Mouse (Mus musculus) midbrain, embryonic 16.5 days (tissue): ENCODE measurements around the gene Nkain2. TPM values are rescaled to one million over a fixed set of nuclear protein-coding genes. Genes with fewer than 3 reads are reported as not detected.

ENCODE experiments used
- ATAC-seq: fragments of 200-750 bp; cut with Nextera tagmentation; 2 replicates; pipeline ENCODE4 v1.8.0; 2017; ENCODE audit warnings: moderate TSS enrichment
- H3K27ac ChIP-seq: fragments of 300-500 bp; sonication (generic); 2 replicates; pipeline ENCODE4 v1.5.1; 2014; ENCODE audit warnings: mild to moderate bottlenecking, low read length, mixed read lengths
- H3K27me3 ChIP-seq: fragments of 300-500 bp; sonication (generic); 2 replicates; pipeline ENCODE4 v1.6.1; 2014; ENCODE audit warnings: low read depth, low read length, mixed read lengths; ENCODE audit not compliant: control insufficient read depth, insufficient read depth
- H3K36me3 ChIP-seq: fragments of 300-500 bp; sonication (generic); 2 replicates; pipeline ENCODE4 v1.6.1; 2014; ENCODE audit warnings: mild to moderate bottlenecking, low read length, moderate library complexity, mixed read lengths; ENCODE audit not compliant: control insufficient read depth, insufficient read depth
- H3K4me1 ChIP-seq: fragments of 300-500 bp; sonication (generic); 2 replicates; pipeline ENCODE4 v1.6.1; 2014; ENCODE audit warnings: mild to moderate bottlenecking, low read length, mixed read lengths; ENCODE audit not compliant: control insufficient read depth, insufficient read depth
- H3K4me2 ChIP-seq: fragments of 300-500 bp; sonication (generic); 2 replicates; pipeline ENCODE4 v1.6.1; 2014; ENCODE audit warnings: mild to moderate bottlenecking, low read length, mixed read lengths
- H3K4me3 ChIP-seq: fragments of 300-500 bp; sonication (generic); 2 replicates; pipeline ENCODE4 v1.5.1; 2014; ENCODE audit warnings: low read depth, mild to moderate bottlenecking, low read length, moderate library complexity, mixed read lengths
- H3K9ac ChIP-seq: fragments of 300-500 bp; sonication (generic); 2 replicates; pipeline ENCODE4 v1.6.1; 2014; ENCODE audit warnings: low read depth, low read length, mixed read lengths
- H3K9me3 ChIP-seq: fragments of 300-500 bp; sonication (generic); replicated peaks from 2 replicates; pipeline ENCODE4 v1.6.1; 2014; ENCODE audit warnings: mild to moderate bottlenecking, low read length, mixed read lengths; ENCODE audit not compliant: control insufficient read depth, poor library complexity, severe bottlenecking
- WGBS: fragments of 180-500 bp; shearing (Covaris S2); extraction: QIAGEN DNeasy Blood & Tissue Kit; methylation state at CpG from one replicate; pipeline ENCODE4 v1.1.7; 2014; 5-methylcytosine and 5-hydroxymethylcytosine counted together
- polyA plus RNA-seq: library from polyadenylated mRNA; unstranded; fragments of >200 nt; fragmentation: Nextera tagmentation; extraction: Ambion mirVana; gene quantifications from 2 replicates; pipeline ENCODE4 v1.2.1, GENCODE M21; 2015

Nkain2 gene
- polyA plus RNA-seq, 1 experiment from 2014 or later, result 15.2 TPM

DNA sequence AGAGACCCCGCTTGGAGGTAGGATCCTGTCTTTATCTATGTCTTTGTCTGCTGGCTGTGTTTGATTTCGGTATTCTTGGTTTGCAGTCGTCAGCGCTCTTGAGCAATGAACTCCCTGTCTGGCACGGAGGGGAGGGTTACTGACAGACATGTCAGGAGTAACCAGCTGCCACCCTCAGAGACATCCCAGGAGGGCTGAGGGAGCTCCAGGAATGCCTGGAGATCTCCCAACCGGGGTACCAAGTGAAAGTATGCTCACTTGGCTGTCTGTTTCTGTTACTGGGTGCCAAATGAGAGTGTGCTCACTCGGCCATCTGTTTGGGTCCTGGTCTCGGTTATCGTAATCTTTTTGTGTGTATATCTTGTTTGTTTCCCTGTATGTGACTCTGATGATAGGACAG lies 577.5 kb downstream of the Nkain2 start:
- no peak for ATAC-seq
- Histone ChIP-seq H3K27ac (no peak overlapping the region), H3K4me1 (no peaks in the 10 kb centered on the region), H3K4me3 (no peak overlapping the region), H3K27me3 (no peaks in the 10 kb centered on the region), H3K9ac (no peak overlapping the region), H3K9me3 (peaks cover 7% of the 10 kb centered on the region; the same call in 1 of the 2 replicates), H3K4me2 (no peak overlapping the region), H3K36me3 (no peaks in the 10 kb centered on the region)
- WGBS, result 94% methylated on average over 9 of the region's 9 CpGs

DNA sequence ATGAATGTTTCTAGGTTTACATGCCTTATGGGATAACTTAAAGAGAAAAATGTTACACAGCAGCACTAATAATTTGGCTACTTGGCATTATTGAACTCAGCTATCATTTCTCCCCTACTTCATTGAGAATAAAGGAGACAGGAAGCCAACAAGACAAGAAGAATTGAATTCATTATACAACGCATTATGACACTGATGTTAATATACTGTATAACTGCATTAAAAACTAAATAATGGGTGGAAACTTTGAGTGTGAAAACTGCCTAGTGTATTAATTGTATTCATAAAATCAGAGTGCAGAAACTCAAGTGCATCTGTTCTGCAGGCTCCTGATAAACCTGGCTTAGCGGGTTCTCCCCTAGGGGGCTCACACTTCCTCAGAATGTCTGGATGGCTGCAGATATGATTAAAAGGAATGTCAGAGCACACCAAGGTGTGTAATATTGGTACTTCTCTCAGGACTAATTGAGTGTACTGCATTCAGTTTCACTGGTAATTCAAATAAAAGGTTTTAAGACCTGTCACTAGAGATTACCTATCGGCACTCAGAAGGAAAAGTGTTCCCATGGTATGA lies 589.2 kb downstream of the Nkain2 start:
- peak; percentile 66; the same call in 1 of the 2 replicates for ATAC-seq
- H3K4me1 ChIP-seq, result no peaks in the 10 kb centered on the region

DNA sequence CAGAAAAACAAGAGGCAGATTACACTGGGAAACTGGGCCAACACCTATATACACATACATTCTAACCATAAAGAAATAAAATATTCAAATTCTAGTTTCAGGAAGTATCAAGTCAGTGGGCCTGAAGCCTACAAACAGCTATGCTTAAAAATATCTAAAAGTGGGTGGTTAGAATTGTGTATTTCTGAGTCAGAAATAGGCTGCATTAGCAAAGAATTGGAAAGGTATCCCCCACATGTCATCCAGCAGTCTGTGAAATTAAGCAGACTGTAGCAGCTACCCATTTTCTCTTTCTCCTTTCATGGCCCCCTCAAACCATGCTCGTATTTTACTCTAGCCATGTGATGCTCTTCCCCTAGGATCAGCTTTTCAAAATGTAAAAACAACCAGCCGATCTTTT lies 599.8 kb downstream of the Nkain2 start:
- no peaks in the 10 kb centered on the region for H3K27me3 ChIP-seq
- 35% methylated on average over 2 of the region's 2 CpGs for WGBS
- ATAC-seq, result no peak; the same call in 1 of the 2 replicates

More for the DNA sequence above, 589.2 kb downstream of the Nkain2 start:
- no peak overlapping the region for H3K27ac ChIP-seq
- H3K4me3 ChIP-seq, result no peak overlapping the region
- no peak overlapping the region for H3K4me2 ChIP-seq
- 72% methylated on average over 3 of the region's 3 CpGs for WGBS
- no peak overlapping the region for H3K9ac ChIP-seq
- H3K27me3 ChIP-seq, result no peaks in the 10 kb centered on the region
- no peaks in the 10 kb centered on the region for H3K9me3 ChIP-seq
- no peaks in the 10 kb centered on the region for H3K36me3 ChIP-seq

DNA sequence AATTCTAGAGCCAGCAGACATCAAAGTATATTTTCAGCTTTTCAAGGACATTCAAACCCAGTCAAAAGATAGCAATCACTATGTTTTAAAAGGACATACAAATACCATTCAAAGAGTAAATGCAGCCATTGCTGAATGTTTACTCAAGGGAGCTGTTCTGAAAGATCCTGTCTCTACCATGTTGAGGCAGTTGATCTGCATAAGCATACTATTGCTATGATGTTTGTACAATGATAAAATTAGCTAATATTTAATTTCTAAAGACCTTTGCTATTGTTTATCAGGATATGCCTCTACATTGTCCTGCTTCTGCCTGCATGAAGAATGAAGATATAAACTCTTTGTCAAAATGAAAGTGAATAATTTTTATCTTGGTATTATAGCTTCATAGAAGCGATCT lies 606.6 kb downstream of the Nkain2 start:
- no peak for ATAC-seq
- H3K36me3 ChIP-seq, result no peaks in the 10 kb centered on the region
- WGBS, result 85% methylated on average over 1 of the region's 1 CpGs

More for the DNA sequence above, 599.8 kb downstream of the Nkain2 start:
- no peaks in the 10 kb centered on the region for H3K36me3 ChIP-seq
- H3K4me2 ChIP-seq, result no peak overlapping the region
- no peaks in the 10 kb centered on the region for H3K4me1 ChIP-seq
- no peak overlapping the region for H3K4me3 ChIP-seq
- H3K9me3 ChIP-seq, result no peaks in the 10 kb centered on the region
- H3K27ac ChIP-seq, result no peak overlapping the region
- no peak overlapping the region for H3K9ac ChIP-seq

DNA sequence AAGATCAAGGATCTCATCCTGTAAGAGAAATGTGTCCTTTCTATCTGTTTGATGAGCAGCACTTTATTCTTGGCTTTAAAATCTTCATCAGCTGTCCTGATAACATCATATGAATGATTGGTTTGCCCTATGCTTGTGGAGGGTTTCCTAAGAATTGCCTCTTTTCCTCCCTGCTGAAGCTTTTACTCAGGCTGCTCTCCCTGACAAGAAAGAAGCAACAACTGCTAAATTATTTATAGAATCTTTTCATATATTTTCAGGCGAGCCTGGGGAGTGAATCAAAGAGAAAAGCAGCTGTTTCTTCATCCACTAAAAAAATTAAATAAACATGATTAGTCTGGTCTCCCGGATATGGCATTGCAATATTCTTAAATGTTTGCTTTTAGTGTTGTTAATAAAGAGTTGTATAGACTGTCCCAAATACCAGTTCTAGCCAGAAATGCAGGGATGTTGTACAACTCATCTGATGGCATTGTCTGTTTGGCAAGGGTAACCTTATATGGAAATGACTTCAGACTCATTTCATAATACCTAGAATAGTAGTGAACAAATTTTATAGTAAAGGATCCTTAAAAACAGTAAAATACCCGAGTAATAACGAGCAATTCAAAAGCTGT lies 646.9 kb downstream of the Nkain2 start:
- peak; percentile 82 for ATAC-seq
- H3K9me3 ChIP-seq, result no peaks in the 10 kb centered on the region
- no peak overlapping the region for H3K4me2 ChIP-seq
- WGBS, result 60% methylated on average over 4 of the region's 4 CpGs
- no peak overlapping the region for H3K4me3 ChIP-seq
- H3K36me3 ChIP-seq, result no peaks in the 10 kb centered on the region
- no peaks in the 10 kb centered on the region for H3K4me1 ChIP-seq
- no peak overlapping the region for H3K27ac ChIP-seq
- H3K9ac ChIP-seq, result no peak overlapping the region
- no peaks in the 10 kb centered on the region for H3K27me3 ChIP-seq

More for the DNA sequence above, 606.6 kb downstream of the Nkain2 start:
- Histone ChIP-seq H3K27ac (no peak overlapping the region), H3K4me1 (no peaks in the 10 kb centered on the region), H3K9ac (no peak overlapping the region), H3K4me3 (no peak overlapping the region), H3K4me2 (no peak overlapping the region), H3K9me3 (no peaks in the 10 kb centered on the region), H3K27me3 (no peaks in the 10 kb centered on the region)

DNA sequence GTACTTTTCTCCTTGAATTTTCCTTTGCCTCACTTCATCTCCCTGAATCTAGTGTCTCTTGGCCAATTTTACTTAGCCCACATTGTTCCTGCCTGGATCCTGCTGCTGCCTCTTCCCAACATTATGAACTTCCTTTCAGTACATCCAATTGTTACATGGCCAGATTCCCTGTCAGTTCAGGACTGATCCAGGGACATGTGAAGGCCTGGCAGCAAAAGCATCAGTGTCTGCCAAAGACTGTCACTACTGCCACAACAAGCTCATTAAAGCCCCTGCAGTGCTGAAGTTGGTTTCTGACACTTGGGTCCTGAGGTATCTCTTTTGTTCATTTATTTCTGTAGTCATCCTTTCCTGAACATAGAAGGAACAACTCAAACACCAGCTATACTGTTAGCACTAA lies 649.1 kb downstream of the Nkain2 start:
- Histone ChIP-seq H3K27me3 (no peaks in the 10 kb centered on the region), H3K4me3 (no peak overlapping the region), H3K4me2 (no peak overlapping the region), H3K4me1 (no peaks in the 10 kb centered on the region), H3K36me3 (no peaks in the 10 kb centered on the region), H3K9me3 (no peaks in the 10 kb centered on the region), H3K27ac (no peak overlapping the region), H3K9ac (no peak overlapping the region)
- no peak for ATAC-seq

DNA sequence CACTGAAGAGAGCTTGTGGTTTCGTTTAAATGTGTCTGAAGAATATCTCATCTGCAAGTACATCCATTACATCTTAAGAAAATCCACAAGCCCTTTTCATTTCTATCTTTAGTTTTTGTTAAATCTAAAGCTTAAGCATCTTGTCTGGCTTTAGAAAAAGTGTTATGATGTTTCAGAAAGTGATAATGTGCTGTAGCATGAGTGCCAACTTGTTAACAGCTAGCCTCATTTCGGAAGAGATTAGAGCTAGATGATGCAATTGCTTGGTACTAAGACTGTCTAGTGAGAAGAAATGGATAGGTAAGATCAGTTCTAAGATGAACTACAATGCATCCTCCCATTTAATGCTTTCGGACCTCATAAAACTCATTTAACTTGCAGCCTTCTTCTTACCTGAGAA lies 707.3 kb downstream of the Nkain2 start:
- Histone ChIP-seq H3K36me3 (no peaks in the 10 kb centered on the region), H3K9me3 (no peaks in the 10 kb centered on the region), H3K27me3 (no peaks in the 10 kb centered on the region), H3K9ac (no peak overlapping the region), H3K4me2 (no peak overlapping the region), H3K4me3 (no peak overlapping the region), H3K27ac (no peak overlapping the region), H3K4me1 (no peaks in the 10 kb centered on the region)
- 89% methylated on average over 3 of the region's 3 CpGs for WGBS
- no peak for ATAC-seq

DNA sequence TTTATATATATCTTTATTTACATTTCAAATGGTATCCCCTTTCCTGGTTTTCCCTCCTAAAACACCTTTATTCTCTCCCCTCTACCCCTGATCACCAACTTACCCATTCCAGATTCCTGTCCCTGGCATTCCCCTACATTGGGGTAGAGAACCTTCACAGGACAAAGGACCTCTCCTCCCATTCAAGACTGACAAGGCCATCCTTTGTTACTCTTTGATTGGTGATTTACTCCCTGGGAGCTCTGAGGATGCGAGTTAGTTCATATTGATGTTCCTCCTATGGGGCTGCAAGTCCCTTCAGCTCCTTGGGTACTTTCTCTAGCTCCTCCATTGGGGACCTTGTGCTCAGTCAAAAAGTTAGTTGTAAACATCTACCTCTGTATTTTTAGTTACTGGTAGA lies 798.9 kb downstream of the Nkain2 start:
- Histone ChIP-seq H3K4me3 (no peak overlapping the region), H3K27ac (no peak overlapping the region), H3K9ac (no peak overlapping the region), H3K9me3 (no peaks in the 10 kb centered on the region), H3K4me1 (no peaks in the 10 kb centered on the region), H3K27me3 (no peaks in the 10 kb centered on the region), H3K36me3 (no peaks in the 10 kb centered on the region), H3K4me2 (no peak overlapping the region)
- WGBS, result 50% methylated on average over 1 of the region's 1 CpGs
- no peak for ATAC-seq

DNA sequence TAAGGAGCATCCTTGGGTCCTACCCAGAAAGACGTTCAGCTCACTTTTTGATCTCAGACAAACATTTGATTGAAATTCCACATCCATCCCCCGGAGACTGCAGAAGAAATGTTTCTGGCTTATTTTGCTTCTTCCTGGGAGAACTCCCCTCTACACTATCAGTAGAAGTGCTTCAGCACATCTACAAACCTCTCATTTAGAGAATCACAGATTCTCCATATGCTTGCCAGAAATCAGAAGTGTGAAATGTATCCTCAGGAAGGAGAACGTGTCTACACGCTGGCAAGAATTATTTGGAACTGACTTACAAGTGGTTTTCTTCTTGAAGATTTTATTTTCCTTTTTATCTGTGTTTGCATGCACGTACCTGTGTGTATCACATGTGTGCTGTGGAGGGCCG lies 829.9 kb downstream of the Nkain2 start:
- Histone ChIP-seq H3K4me1 (no peaks in the 10 kb centered on the region), H3K27me3 (no peaks in the 10 kb centered on the region), H3K4me2 (no peak overlapping the region), H3K27ac (no peak overlapping the region), H3K9ac (no peak overlapping the region), H3K9me3 (no peaks in the 10 kb centered on the region), H3K4me3 (no peak overlapping the region), H3K36me3 (no peaks in the 10 kb centered on the region)
- no peak for ATAC-seq
- 86% methylated on average over 6 of the region's 6 CpGs for WGBS
